Mouse (Mus musculus): ENCODE measurements at regions not wholly inside any gene's neighbourhood (a gene's known extent, or its start where the extent isn't known, plus 50 kb on each side); places are given as distances from the start of the nearest gene placed in this dataset.

DNA sequence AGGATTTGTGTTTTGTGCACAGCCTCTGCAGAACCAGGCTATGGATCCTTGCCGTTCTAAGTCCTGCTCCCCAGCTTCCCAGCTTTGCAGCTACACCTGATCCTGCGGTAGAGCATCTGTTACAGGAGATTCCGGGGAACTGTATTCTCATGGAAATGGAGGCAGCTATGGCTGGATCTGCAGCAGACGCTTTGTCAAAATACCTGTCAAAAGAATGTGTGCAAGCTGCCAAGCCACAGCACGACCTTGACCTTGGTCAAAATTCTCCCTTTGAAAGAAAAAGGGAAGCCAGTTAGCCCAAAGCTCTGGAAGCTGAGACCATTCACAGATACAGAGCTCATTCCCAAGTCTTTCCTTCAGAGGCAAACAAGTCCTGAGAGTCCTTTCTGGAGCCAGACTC lies 255.3 kb downstream of the Med13l start:
- no peak overlapping the region for H3K27ac ChIP-seq (replicated peaks)
- ATAC-seq (ENCODE audit: low FRiP score, low read depth): no peak
- no peaks in the 10 kb centered on the region for H3K9me3 ChIP-seq

DNA sequence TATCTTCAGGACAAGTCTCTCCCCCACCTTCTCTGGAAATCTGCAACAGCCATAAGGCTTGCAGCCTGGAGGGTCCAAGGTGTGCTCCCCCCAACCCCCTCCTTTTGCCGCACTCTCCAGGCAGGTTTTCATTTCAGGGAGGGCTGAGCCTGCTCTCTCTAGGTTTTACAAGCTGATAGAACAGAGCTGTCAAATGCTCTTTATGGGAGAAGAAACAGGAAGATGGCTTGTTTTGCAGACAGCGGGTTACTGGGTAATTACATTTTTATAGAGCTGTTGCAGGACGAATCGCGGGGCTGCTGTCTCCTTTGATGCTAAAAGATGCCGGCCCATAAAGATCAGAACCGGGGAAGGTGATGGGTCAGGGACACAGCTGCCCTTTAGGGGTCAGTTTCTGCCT lies 257.8 kb downstream of the Med13l start:
- ATAC-seq (ENCODE audit: low FRiP score, low read depth): no peak
- peaks cover 10% of the 10 kb centered on the region; the same call in 1 of the 2 replicates for H3K27me3 ChIP-seq
- WGBS: 90% methylated on average over 7 of the region's 7 CpGs

More for the DNA sequence above, 255.3 kb downstream of the Med13l start:
- H3K27me3 ChIP-seq: peaks cover 10% of the 10 kb centered on the region; the same call in 1 of the 2 replicates
- H3K36me3 ChIP-seq: no peaks in the 10 kb centered on the region
- no peaks in the 10 kb centered on the region for H3K4me1 ChIP-seq
- H3K4me2 ChIP-seq (replicated peaks): no peak overlapping the region
- no peak overlapping the region for H3K9ac ChIP-seq (replicated peaks)
- WGBS: 64% methylated on average over 5 of the region's 5 CpGs
- no peak overlapping the region for H3K4me3 ChIP-seq

DNA sequence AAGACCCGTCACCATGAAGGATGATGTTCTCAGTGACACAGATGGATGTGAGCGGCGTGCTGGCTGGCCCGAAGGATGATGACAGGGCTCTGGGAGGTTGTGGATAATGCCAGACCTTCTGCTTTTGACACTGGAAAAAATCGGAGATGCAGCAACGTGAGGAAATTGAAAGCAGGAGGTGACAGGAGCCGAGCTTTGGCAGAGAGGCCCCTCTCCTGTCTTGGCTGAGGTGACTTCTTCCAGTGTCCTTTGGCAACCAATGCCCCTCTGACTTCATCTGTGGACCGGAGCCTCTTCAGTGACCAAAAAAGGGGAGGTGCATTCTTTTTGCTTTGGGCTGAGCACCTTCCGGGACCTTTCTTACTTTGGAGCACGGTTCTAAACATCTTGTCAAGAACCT lies 264.3 kb downstream of the Med13l start:
- H3K27me3 ChIP-seq: peaks cover 5% of the 10 kb centered on the region; the same call in 1 of the 2 replicates
- ATAC-seq (ENCODE audit: low FRiP score, low read depth): no peak

More for the DNA sequence above, 257.8 kb downstream of the Med13l start:
- Histone ChIP-seq H3K4me2 (replicated peaks) (no peak overlapping the region), H3K9ac (replicated peaks) (no peak overlapping the region), H3K9me3 (peaks cover 5% of the 10 kb centered on the region; the same call in 1 of the 2 replicates), H3K4me3 (no peak overlapping the region), H3K4me1 (no peaks in the 10 kb centered on the region), H3K36me3 (no peaks in the 10 kb centered on the region), H3K27ac (replicated peaks) (no peak overlapping the region)

DNA sequence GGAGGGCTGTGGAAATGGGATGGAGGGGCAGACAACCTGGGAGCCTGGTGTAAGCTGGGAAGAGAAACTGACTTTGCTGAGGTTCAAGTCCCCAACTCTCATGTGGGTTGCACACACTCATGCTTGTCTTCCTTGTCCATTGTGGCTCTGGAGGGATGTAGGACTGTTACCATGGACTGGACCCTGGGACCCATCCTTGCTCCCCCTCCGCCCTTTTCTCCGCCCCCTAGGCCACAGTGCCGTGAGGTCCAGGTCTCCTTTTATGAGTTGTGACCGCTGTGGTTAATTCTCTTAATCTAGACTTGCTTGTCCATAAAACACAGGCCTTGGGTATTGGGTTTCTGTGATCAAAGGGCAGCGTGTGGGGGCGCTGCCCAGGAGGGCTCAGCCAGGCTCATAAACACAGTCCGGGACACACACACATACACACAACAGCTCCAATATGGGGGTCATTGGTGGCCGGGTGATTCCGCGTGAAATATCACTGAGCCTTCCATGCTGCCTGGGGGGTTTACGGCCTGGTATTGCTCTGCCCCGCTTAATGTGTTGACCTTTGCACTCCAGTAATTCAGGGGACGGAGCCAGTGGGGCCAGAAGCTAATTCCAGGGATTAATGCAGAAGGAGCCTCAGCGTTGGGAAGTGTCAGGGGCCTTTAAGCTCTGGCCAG lies 268.7 kb downstream of the Med13l start:
- WGBS: 39% methylated on average over 14 of the region's 14 CpGs
- Histone ChIP-seq H3K27ac (replicated peaks) (no peak overlapping the region), H3K4me3 (no peak overlapping the region), H3K4me1 (0 out of 2 replicates have a peak, but pooled peaks cover 5% of the 10 kb centered on the region), H3K27me3 (peaks cover 5% of the 10 kb centered on the region; the same call in 1 of the 2 replicates), H3K9me3 (no peaks in the 10 kb centered on the region), H3K9ac (replicated peaks) (no peak overlapping the region), H3K4me2 (replicated peaks) (no peak overlapping the region), H3K36me3 (no peaks in the 10 kb centered on the region)
- ATAC-seq (ENCODE audit: low FRiP score, low read depth): no peak

More for the DNA sequence above, 264.3 kb downstream of the Med13l start:
- Histone ChIP-seq H3K27ac (replicated peaks) (no peak overlapping the region), H3K4me3 (no peak overlapping the region), H3K4me2 (replicated peaks) (no peak overlapping the region), H3K4me1 (0 out of 2 replicates have a peak, but pooled peaks cover 5% of the 10 kb centered on the region), H3K9me3 (peaks cover 5% of the 10 kb centered on the region; the same call in 1 of the 2 replicates), H3K36me3 (no peaks in the 10 kb centered on the region), H3K9ac (replicated peaks) (no peak overlapping the region)
- WGBS: 89% methylated on average over 10 of the region's 10 CpGs

DNA sequence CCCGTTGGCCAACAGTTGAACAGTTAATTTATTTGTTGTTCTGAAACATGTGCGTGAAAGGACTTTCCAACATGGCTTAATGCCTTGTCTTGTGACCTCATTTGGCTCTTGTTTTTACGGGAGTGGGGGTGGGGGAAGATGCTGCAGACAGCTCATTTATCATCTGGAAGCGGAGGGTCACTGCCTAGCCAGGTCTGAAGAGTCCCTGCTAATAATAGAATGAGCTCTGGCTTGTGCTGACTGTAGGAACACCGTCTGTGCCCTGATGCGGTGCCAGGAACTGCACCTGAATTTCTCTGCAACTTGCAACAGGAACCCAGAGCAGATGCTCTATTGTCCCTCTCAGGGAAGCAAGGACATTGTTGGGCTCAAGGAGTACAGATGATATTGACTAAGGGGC lies 272.2 kb downstream of the Med13l start:
- Histone ChIP-seq H3K36me3 (no peaks in the 10 kb centered on the region), H3K27ac (replicated peaks) (no peak overlapping the region), H3K4me2 (replicated peaks) (no peak overlapping the region), H3K9me3 (no peaks in the 10 kb centered on the region), H3K4me1 (0 out of 2 replicates have a peak, but pooled peaks cover 5% of the 10 kb centered on the region), H3K27me3 (peaks cover 5% of the 10 kb centered on the region; the same call in 1 of the 2 replicates), H3K9ac (replicated peaks) (no peak overlapping the region), H3K4me3 (no peak overlapping the region)
- no peak for ATAC-seq (ENCODE audit: low FRiP score, low read depth)
- 78% methylated on average over 6 of the region's 6 CpGs for WGBS

DNA sequence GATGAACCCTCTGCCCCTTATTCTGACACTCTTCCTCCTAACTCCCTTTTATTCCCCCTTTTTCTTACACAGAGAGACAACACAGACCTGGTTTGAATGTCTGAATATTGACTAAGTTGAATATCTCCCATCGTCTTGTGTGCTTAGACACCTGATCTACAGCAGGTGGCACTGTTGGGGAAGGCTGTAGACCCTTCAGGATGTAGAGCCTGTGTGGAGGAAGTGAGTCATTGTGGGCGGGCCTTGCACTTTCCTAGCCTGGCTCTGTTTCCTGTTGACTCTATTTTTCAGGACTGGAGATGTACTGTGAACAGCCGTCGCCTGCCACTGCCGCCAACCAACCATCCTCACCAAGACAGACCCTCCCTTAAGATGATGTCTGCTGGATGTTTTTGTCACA lies 273.6 kb downstream of the Med13l start:
- no peak for ATAC-seq (ENCODE audit: low FRiP score, low read depth)
- no peak overlapping the region for H3K4me3 ChIP-seq
- H3K9me3 ChIP-seq: no peaks in the 10 kb centered on the region
- no peaks in the 10 kb centered on the region for H3K36me3 ChIP-seq
- H3K27ac ChIP-seq (replicated peaks): no peak overlapping the region
- H3K9ac ChIP-seq (replicated peaks): no peak overlapping the region
- H3K4me1 ChIP-seq: 0 out of 2 replicates have a peak, but pooled peaks cover 4% of the 10 kb centered on the region
- H3K4me2 ChIP-seq (replicated peaks): no peak overlapping the region
- 93% methylated on average over 5 of the region's 5 CpGs for WGBS
- H3K27me3 ChIP-seq: peaks cover 4% of the 10 kb centered on the region; the same call in 1 of the 2 replicates

DNA sequence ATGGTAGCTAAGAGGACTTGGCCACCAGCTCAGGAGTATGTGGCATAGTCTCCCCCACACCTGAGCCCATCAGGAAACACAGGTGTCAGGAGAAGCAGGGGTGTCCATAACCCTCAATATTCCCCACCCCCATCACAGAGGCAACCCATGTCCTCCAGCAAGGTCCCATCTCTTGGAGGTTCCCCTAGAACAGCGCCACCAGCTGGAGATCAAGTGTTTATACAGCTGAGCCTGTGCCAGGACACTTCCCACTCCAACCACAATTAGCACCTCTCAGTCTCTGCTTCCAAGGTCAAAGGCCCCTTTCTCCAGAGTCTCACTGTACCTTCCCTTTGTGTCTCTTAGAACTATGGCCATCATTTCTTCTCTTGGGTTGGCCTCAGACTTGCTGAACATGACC lies 276.5 kb downstream of the Med13l start:
- Histone ChIP-seq H3K4me2 (replicated peaks) (no peak overlapping the region), H3K9me3 (no peaks in the 10 kb centered on the region), H3K27ac (replicated peaks) (no peak overlapping the region), H3K4me3 (no peak overlapping the region), H3K36me3 (no peaks in the 10 kb centered on the region), H3K4me1 (no peaks in the 10 kb centered on the region), H3K9ac (replicated peaks) (no peak overlapping the region), H3K27me3 (no peaks in the 10 kb centered on the region)
- whole genome bisulfite sequencing: 43% methylated on average over 1 of the region's 1 CpGs
- ATAC-seq (ENCODE audit: low FRiP score, low read depth): no peak

DNA sequence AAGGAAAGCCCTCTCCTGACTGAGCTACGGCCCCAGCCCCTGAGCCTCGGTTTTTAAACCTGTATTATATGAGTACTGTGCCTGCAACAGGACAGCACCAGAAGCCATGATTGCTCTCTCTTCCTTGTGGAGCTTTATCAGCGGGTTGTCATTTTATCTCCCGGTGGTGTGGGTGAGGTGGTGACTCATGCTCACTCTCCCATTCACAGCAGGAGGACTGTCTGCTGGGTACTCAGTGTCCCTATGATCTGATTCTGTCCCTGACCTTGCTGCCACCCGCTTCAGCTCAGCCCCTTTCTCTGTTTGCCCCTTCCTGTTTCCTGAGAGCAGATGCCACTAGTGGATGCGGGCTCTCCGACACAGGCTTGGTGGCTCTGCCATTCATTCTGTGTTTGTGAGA lies 277.9 kb downstream of the Med13l start:
- Histone ChIP-seq H3K9ac (replicated peaks) (no peak overlapping the region), H3K27me3 (no peaks in the 10 kb centered on the region), H3K4me3 (no peak overlapping the region), H3K36me3 (no peaks in the 10 kb centered on the region), H3K4me1 (no peaks in the 10 kb centered on the region), H3K27ac (replicated peaks) (no peak overlapping the region), H3K9me3 (no peaks in the 10 kb centered on the region), H3K4me2 (replicated peaks) (no peak overlapping the region)
- 77% methylated on average over 7 of the region's 7 CpGs for WGBS
- ATAC-seq (ENCODE audit: low FRiP score, low read depth): no peak

DNA sequence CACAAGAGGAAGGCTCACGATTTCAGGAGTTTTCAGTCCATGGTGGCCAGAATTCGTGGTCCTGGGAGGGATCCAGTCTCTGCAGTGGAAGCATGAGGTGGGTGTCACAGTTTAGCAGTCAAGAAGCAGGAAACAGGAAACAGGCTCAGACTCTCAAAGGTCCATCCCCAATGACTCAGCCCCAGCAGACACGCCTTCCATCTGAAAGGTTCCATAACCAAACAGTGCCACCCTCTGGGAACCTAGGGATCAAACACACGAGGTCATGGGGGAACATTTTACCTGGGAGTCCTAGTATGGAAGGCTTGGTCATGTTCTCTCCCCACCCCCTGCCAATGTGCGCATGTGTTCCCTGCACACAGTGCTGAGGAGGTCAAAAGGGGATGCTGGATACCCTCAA lies 279.4 kb downstream of the Med13l start:
- Histone ChIP-seq H3K4me1 (no peaks in the 10 kb centered on the region), H3K27ac (replicated peaks) (no peak overlapping the region), H3K27me3 (no peaks in the 10 kb centered on the region), H3K4me3 (no peak overlapping the region), H3K4me2 (replicated peaks) (no peak overlapping the region), H3K9ac (replicated peaks) (no peak overlapping the region), H3K9me3 (no peaks in the 10 kb centered on the region), H3K36me3 (no peaks in the 10 kb centered on the region)
- ATAC-seq (ENCODE audit: low FRiP score, low read depth): no peak
- 68% methylated on average over 5 of the region's 5 CpGs for WGBS

DNA sequence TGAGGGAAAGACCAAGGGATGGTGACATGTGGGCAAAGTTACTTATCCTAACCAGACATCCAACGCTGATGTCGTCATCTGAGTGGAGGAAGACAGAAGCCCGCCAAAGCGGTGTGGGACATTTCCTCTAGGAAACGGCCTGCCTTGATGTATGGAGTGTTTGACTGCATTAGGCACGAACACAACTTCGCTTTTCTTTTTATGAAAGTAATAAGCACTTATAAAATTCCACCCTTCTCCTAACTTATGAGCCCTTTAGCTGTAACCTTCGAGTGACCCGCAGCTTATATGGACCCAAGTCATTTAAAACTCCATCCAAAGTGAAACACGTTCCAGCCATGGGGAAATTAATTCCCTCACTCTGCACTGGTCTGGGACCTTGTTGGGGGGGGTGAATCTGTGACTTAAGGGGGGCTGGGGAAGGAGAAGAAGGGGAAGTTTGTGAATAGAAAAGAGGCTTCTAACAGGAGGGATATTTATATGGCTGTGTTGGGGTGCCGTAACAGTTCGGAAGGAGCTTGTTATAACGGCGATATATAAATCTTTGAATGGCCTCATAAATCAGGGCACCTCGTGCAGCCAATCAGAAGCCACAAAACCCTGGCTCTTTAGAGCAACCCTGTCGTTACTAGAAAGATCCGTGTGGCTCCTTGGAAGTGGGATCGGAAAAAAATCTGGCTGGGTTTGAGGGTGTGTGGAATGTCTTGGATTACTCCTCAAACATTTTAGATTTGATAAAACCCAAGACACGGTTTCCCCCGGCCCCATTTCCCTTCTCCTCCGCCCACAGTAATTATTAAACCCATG lies 280.9 kb downstream of the Med13l start:
- no peaks in the 10 kb centered on the region for H3K4me1 ChIP-seq
- no peak overlapping the region for H3K27ac ChIP-seq (replicated peaks)
- WGBS: 88% methylated on average over 21 of the region's 21 CpGs
- no peaks in the 10 kb centered on the region for H3K27me3 ChIP-seq
- no peaks in the 10 kb centered on the region for H3K36me3 ChIP-seq
- H3K4me3 ChIP-seq: no peak overlapping the region
- no peak overlapping the region for H3K4me2 ChIP-seq (replicated peaks)
- H3K9me3 ChIP-seq: no peaks in the 10 kb centered on the region
- no peak for ATAC-seq (ENCODE audit: low FRiP score, low read depth)
- no peak overlapping the region for H3K9ac ChIP-seq (replicated peaks)

DNA sequence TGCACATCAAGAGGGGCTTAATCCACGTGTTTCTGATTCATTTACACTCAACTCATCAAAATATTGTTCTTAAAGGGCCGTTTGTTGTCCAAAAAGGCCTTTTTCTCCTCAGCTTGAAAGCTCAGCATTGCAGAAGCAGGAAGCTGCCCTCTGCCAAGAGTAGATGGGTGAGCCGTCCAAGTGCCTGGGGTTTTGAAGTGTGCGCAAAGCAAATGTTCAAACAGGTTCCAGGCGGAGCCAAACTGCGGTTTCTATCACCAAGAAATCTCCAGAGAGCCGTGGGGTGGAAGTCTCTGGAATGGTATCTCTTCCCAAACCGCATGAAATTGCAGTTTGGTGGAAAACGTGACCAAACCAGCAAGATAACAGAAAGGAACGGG lies 281.5 kb downstream of the Med13l start:
- Histone ChIP-seq H3K4me2 (replicated peaks) (no peak overlapping the region), H3K4me1 (no peaks in the 10 kb centered on the region), H3K27ac (replicated peaks) (no peak overlapping the region), H3K36me3 (no peaks in the 10 kb centered on the region), H3K4me3 (no peak overlapping the region), H3K9me3 (no peaks in the 10 kb centered on the region), H3K9ac (replicated peaks) (no peak overlapping the region), H3K27me3 (no peaks in the 10 kb centered on the region)
- 74% methylated on average over 10 of the region's 10 CpGs for WGBS
- no peak for ATAC-seq (ENCODE audit: low FRiP score, low read depth)

DNA sequence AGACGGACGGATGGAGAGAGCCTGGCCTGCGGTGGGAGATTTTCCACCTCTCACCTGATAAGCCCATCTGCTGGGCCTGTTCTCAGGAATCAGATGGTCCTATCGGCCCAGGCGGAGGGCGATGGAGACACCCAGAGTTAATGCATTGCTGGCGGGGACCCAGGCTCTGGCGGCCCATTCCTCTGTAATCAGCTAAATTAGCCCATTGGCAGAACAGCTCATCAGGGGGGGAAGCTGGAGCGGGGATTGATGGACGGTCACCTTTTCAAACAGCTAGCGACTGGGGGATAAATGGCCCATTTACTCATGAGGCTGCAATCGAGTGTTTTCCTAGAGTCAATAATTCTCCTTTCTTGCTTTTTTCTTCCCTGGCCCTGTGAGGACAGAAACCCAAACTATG lies 296.5 kb downstream of the Med13l start:
- H3K27ac ChIP-seq (replicated peaks): no peak overlapping the region
- WGBS: 75% methylated on average over 12 of the region's 12 CpGs
- peaks cover 4% of the 10 kb centered on the region; the same call in 1 of the 2 replicates for H3K27me3 ChIP-seq
- no peaks in the 10 kb centered on the region for H3K9me3 ChIP-seq
- H3K4me1 ChIP-seq: peaks cover 5% of the 10 kb centered on the region
- no peak overlapping the region for H3K9ac ChIP-seq (replicated peaks)
- no peak overlapping the region for H3K4me2 ChIP-seq (replicated peaks)
- H3K4me3 ChIP-seq: no peak overlapping the region
- H3K36me3 ChIP-seq: no peaks in the 10 kb centered on the region
- no peak for ATAC-seq (ENCODE audit: low FRiP score, low read depth)

All from midbrain, embryonic 12.5 days (tissue).